Mouse (Mus musculus): Measurements from ENCODE around the gene Mapk12. TPM values are rescaled to one million over a fixed set of nuclear protein-coding genes. Genes with fewer than 3 reads are reported as not detected.

The Mapk12 gene
- polyA plus RNA-seq, 1 experiment from 2014 or later, result 4.4 TPM

DNA sequence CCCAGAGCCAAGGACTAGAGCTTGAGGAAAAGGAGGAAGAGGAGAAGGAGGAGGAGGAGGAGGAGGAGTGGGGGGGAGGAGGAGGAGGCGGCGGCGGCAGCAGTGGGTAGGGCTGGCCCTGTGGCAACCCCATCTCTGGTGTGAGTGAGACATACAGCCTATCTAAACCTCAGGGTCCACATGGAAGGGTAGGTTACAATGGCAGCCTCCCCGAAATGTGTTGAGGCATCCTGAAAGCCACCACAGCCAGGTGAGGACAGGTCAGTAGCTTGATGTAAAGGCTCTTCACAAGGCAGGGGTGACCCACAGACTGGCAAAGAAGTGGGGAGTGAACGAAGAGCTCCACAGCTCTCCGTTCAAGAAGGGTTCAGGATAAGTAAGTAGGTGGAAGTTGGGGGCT is 2.0 kb downstream of the Mapk12 start:
- no peak overlapping the region for H3K4me3 ChIP-seq (ENCODE audit: low read depth, low read length)
- ATAC-seq (ENCODE audit: insufficient number of reproducible peaks, insufficient read depth, low FRiP score, low read depth), result no peak
- H3K27ac ChIP-seq (ENCODE audit: low read length), result no peak overlapping the region
- peaks cover 5% of the 10 kb centered on the region; the same call in 1 of the 2 replicates for H3K4me1 ChIP-seq (ENCODE audit: control insufficient read depth, insufficient read depth, low read length)
- H3K4me2 ChIP-seq (replicated peaks; ENCODE audit: low read depth, low read length), result no peak overlapping the region
- no peak overlapping the region for H3K9ac ChIP-seq (replicated peaks; ENCODE audit: low read depth, low read length)
- no peaks in the 10 kb centered on the region for H3K9me3 ChIP-seq (ENCODE audit: control insufficient read depth, low read depth, low read length)
- peaks cover 8% of the 10 kb centered on the region; the same call in 1 of the 2 replicates for H3K27me3 ChIP-seq (ENCODE audit: control insufficient read depth, insufficient read depth, low read length)
- WGBS, result 89% methylated on average over 6 of the region's 6 CpGs
- H3K36me3 ChIP-seq (ENCODE audit: control insufficient read depth, insufficient read depth, low read length), result no peaks in the 10 kb centered on the region

DNA sequence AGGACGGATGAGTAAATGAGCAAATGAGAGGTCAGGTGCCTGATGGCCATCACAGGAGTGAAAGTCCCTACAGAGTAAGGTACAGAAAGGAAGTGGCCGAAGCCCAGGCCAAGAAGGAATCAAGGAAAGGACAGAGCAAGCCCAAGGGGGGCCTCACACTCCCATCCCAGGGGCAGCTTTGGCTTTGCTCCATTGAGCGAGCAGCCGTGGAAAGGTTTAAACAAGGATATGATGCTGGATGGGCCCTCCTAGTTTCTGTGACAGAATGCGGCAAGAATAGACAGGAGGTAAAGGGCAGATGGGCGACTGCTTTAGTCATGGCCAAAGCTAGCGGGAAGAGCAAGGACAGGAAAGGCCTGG is 2.5 kb downstream of the Mapk12 start:
- 80% methylated on average over 7 of the region's 7 CpGs for WGBS
- H3K36me3 ChIP-seq (ENCODE audit: control insufficient read depth, insufficient read depth, low read length), result no peaks in the 10 kb centered on the region
- peaks cover 5% of the 10 kb centered on the region; the same call in 1 of the 2 replicates for H3K4me1 ChIP-seq (ENCODE audit: control insufficient read depth, insufficient read depth, low read length)
- H3K27ac ChIP-seq (ENCODE audit: low read length), result no peak overlapping the region
- no peaks in the 10 kb centered on the region for H3K9me3 ChIP-seq (ENCODE audit: control insufficient read depth, low read depth, low read length)
- H3K4me2 ChIP-seq (replicated peaks; ENCODE audit: low read depth, low read length), result no peak overlapping the region
- no peak overlapping the region for H3K9ac ChIP-seq (replicated peaks; ENCODE audit: low read depth, low read length)
- no peak overlapping the region for H3K4me3 ChIP-seq (ENCODE audit: low read depth, low read length)
- ATAC-seq (ENCODE audit: insufficient number of reproducible peaks, insufficient read depth, low FRiP score, low read depth), result no peak
- peaks cover 8% of the 10 kb centered on the region; the same call in 1 of the 2 replicates for H3K27me3 ChIP-seq (ENCODE audit: control insufficient read depth, insufficient read depth, low read length)

- no peak overlapping the region for H3K27ac ChIP-seq (ENCODE audit: low read length)
- H3K4me2 ChIP-seq (replicated peaks; ENCODE audit: low read depth, low read length), result no peak overlapping the region
- peaks cover 8% of the 10 kb centered on the region; the same call in 1 of the 2 replicates for H3K27me3 ChIP-seq (ENCODE audit: control insufficient read depth, insufficient read depth, low read length)
- peaks cover 5% of the 10 kb centered on the region; the same call in 1 of the 2 replicates for H3K4me1 ChIP-seq (ENCODE audit: control insufficient read depth, insufficient read depth, low read length)
- no peak for ATAC-seq (ENCODE audit: insufficient number of reproducible peaks, insufficient read depth, low FRiP score, low read depth)
- H3K36me3 ChIP-seq (ENCODE audit: control insufficient read depth, insufficient read depth, low read length), result no peaks in the 10 kb centered on the region
- no peak overlapping the region for H3K4me3 ChIP-seq (ENCODE audit: low read depth, low read length)
- 69% methylated on average over 11 of the region's 11 CpGs for WGBS
- H3K9ac ChIP-seq (replicated peaks; ENCODE audit: low read depth, low read length), result no peak overlapping the region
- H3K9me3 ChIP-seq (ENCODE audit: control insufficient read depth, low read depth, low read length), result no peaks in the 10 kb centered on the region
Measured at GRCm38 (mm10) chr15:89137378-89138045, 3.0 kb downstream of the Mapk12 start.

- H3K4me1 ChIP-seq (ENCODE audit: control insufficient read depth, insufficient read depth, low read length), result peaks cover 5% of the 10 kb centered on the region; the same call in 1 of the 2 replicates
- H3K9ac ChIP-seq (replicated peaks; ENCODE audit: low read depth, low read length), result no peak overlapping the region
- no peaks in the 10 kb centered on the region for H3K36me3 ChIP-seq (ENCODE audit: control insufficient read depth, insufficient read depth, low read length)
- peaks cover 8% of the 10 kb centered on the region; the same call in 1 of the 2 replicates for H3K27me3 ChIP-seq (ENCODE audit: control insufficient read depth, insufficient read depth, low read length)
- no peak overlapping the region for H3K4me2 ChIP-seq (replicated peaks; ENCODE audit: low read depth, low read length)
- ATAC-seq (ENCODE audit: insufficient number of reproducible peaks, insufficient read depth, low FRiP score, low read depth), result no peak
- no peak overlapping the region for H3K4me3 ChIP-seq (ENCODE audit: low read depth, low read length)
- H3K27ac ChIP-seq (ENCODE audit: low read length), result no peak overlapping the region
- 88% methylated on average over 4 of the region's 5 CpGs for WGBS
- no peaks in the 10 kb centered on the region for H3K9me3 ChIP-seq (ENCODE audit: control insufficient read depth, low read depth, low read length)
Measured at GRCm38 (mm10) chr15:89136461-89137155, 3.9 kb downstream of the Mapk12 start.

- no peak overlapping the region for H3K4me2 ChIP-seq (replicated peaks; ENCODE audit: low read depth, low read length)
- H3K4me1 ChIP-seq (ENCODE audit: control insufficient read depth, insufficient read depth, low read length), result peaks cover 7% of the 10 kb centered on the region; the same call in 1 of the 2 replicates
- no peak overlapping the region for H3K4me3 ChIP-seq (ENCODE audit: low read depth, low read length)
- no peak for ATAC-seq (ENCODE audit: insufficient number of reproducible peaks, insufficient read depth, low FRiP score, low read depth)
- H3K27ac ChIP-seq (ENCODE audit: low read length), result no peak overlapping the region
- H3K36me3 ChIP-seq (ENCODE audit: control insufficient read depth, insufficient read depth, low read length), result no peaks in the 10 kb centered on the region
- H3K9me3 ChIP-seq (ENCODE audit: control insufficient read depth, low read depth, low read length), result no peaks in the 10 kb centered on the region
- WGBS, result 87% methylated on average over 3 of the region's 3 CpGs
- no peaks in the 10 kb centered on the region for H3K27me3 ChIP-seq (ENCODE audit: control insufficient read depth, insufficient read depth, low read length)
- no peak overlapping the region for H3K9ac ChIP-seq (replicated peaks; ENCODE audit: low read depth, low read length)
Measured at GRCm38 (mm10) chr15:89131316-89131715, 9.2 kb downstream of the Mapk12 start.

DNA sequence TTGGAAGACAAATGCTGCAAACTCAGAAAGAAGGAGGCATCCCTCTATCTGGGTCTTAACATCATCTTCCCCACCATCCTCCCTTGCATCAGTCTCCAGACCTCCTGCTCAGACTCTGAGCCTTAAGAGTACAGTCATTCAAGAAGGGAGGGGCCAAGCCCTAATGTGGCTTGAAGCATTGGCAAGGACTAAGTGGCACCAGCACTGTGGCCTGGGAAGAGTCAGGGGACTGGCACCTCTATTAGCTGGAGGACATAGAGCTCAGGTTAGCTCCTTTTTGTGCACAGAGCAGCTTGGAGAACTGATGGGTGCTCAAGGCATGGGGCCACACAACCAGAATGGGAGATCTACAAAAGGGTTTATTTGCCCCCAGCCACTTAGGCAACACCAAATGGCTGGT is 10.3 kb downstream of the Mapk12 start:
- Histone ChIP-seq H3K4me3 (ENCODE audit: low read depth, low read length) (no peak overlapping the region), H3K4me2 (replicated peaks; ENCODE audit: low read depth, low read length) (no peak overlapping the region), H3K27ac (ENCODE audit: low read length) (no peak overlapping the region), H3K4me1 (ENCODE audit: control insufficient read depth, insufficient read depth, low read length) (peaks cover 7% of the 10 kb centered on the region; the same call in 1 of the 2 replicates), H3K27me3 (ENCODE audit: control insufficient read depth, insufficient read depth, low read length) (no peaks in the 10 kb centered on the region), H3K9ac (replicated peaks; ENCODE audit: low read depth, low read length) (no peak overlapping the region), H3K36me3 (ENCODE audit: control insufficient read depth, insufficient read depth, low read length) (no peaks in the 10 kb centered on the region), H3K9me3 (ENCODE audit: control insufficient read depth, low read depth, low read length) (no peaks in the 10 kb centered on the region)
- ATAC-seq (ENCODE audit: insufficient number of reproducible peaks, insufficient read depth, low FRiP score, low read depth), result no peak

DNA sequence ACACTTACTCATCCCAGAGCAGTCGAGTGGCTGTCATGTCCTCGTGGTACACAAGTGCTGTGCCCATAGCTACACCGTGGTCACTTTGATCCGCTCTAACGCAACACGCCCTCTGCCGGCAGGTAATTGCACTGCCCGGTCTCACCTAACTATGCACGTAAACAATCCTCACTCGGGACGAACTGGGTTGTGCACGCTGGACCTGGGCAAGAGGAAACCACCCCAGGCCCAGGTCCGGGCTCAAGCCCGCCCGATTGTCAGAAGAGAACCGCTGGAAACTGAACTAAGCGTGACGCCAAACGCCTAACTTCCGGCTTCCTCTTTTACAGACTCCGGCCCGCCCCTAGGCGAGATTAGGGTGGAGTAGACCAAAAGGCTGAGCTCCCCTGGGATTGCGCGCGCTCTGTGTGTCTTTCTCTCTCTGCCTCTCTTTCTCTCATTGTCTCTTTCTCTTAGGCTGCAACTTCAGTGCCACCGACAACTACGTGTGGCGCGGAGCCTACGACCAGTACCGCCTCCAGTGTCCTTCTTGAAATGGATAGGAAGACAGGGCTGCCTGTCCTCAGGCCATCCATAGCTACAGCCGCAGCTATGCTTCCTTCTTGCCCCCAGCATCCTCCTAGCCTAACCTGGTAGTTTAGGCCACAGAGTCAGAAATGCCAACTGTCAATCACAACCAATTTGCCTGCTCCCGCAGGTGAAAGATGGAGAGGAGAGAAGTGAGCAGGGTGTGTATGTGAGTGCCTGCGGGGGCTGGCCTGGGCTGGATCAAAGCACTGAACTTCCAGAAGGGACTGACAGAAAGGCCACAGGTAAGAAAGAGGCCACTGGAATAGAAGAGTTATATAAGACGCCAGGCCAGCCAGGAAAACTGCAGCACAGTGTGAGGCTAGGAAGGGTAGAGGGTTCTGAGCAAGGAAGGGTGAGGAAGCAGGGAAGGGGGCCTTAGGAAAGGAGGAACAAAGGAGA is 11.8 kb downstream of the Mapk12 start, which contains the start of gene Hdac10:
Gene Hdac10, minus strand, starts transcription at position 319 of the 969 bp plus-strand sequence.
- Histone ChIP-seq H3K4me3 (ENCODE audit: low read depth, low read length) (peak within 1 kb of the TSS; percentile 60), H3K4me2 (replicated peaks; ENCODE audit: low read depth, low read length) (peak within 1 kb of the TSS; percentile 91), H3K27ac (ENCODE audit: low read length) (peak within 1 kb of the TSS; percentile 23), H3K9me3 (ENCODE audit: control insufficient read depth, low read depth, low read length) (no peaks in the 10 kb centered on the region), H3K4me1 (ENCODE audit: control insufficient read depth, insufficient read depth, low read length) (peaks cover 9% of the 10 kb centered on the region; the same call in 1 of the 2 replicates), H3K9ac (replicated peaks; ENCODE audit: low read depth, low read length) (peak within 1 kb of the TSS; percentile 54), H3K27me3 (ENCODE audit: control insufficient read depth, insufficient read depth, low read length) (no peaks in the 10 kb centered on the region), H3K36me3 (ENCODE audit: control insufficient read depth, insufficient read depth, low read length) (peaks cover 5% of the 10 kb centered on the region; the same call in 1 of the 2 replicates)
- WGBS, result 4% methylated on average over 36 of the region's 36 CpGs
- peak; percentile 85 for ATAC-seq (ENCODE audit: insufficient number of reproducible peaks, insufficient read depth, low FRiP score, low read depth)
